Mouse (Mus musculus) heart, postnatal 25 days (tissue): ENCODE data around the gene Psma3. TPM values are rescaled to one million over a fixed set of nuclear protein-coding genes. Genes with fewer than 3 reads are reported as not detected.
"Not testable (repeated sequence)": the region's sequence is repeated elsewhere in the genome, so short reads cannot be mapped to it uniquely, and the experiment has no call there.

Experiments
- DNase-seq: peaks from one replicate; pipeline ENCODE4 v3.0.0; 2022; ENCODE audit warnings: low spot score
- intact Hi-C: fragments of 180-260 bp; cut with DNase I; formaldehyde crosslinking; loops from one replicate; pipeline ENCODE4 v1.15.1; 2025
- total RNA-seq, 2 experiments: library from RNA; stranded (reverse); gene quantifications; 2 replicates each; pipeline ENCODE4 v1.2.3; 2021

Psma3 gene
- total RNA-seq, 2 experiments from 2014 or later = 191 to 201 TPM

- intact Hi-C loops = no loop called here
- no peak for DNase-seq
Observed at GRCm38 (mm10) chr12:70999423-70999903, 25.0 kb downstream of the Psma3 start.

- intact Hi-C loops = no loop called here
- no peak for DNase-seq
Observed at GRCm38 (mm10) chr12:71000344-71000743, 25.9 kb downstream of the Psma3 start.

GRCm38 (mm10) chr12:71001456-71001855 is 27.0 kb downstream of the Psma3 start:
- DNase-seq = no peak
- intact Hi-C loops = no loop called here

- intact Hi-C loops = no loop called here
- DNase-seq = no peak
Observed at GRCm38 (mm10) chr12:71003760-71004426, 29.5 kb downstream of the Psma3 start.

- no peak for DNase-seq
Observed at GRCm38 (mm10) chr12:71006141-71006540, 31.7 kb downstream of the Psma3 start.

GRCm38 (mm10) chr12:71006901-71007300 is 32.5 kb downstream of the Psma3 start:
- intact Hi-C loops = no loop called here
- no peak for DNase-seq

More at GRCm38 (mm10) chr12:71006141-71006540, 31.7 kb downstream of the Psma3 start:
- intact Hi-C loops = no loop called here

- peak; percentile 44 for DNase-seq
Observed at GRCm38 (mm10) chr12:71009769-71010168, 35.3 kb downstream of the Psma3 start.

GRCm38 (mm10) chr12:71014845-71015362 is 40.5 kb downstream of the Psma3 start:
- intact Hi-C loops = loop anchor here (2.0 kb wide), 2 partner anchors 34 to 46 kb away; no protein-coding TSS in a partner anchor
- DNase-seq = no peak

More at GRCm38 (mm10) chr12:71009769-71010168, 35.3 kb downstream of the Psma3 start:
- intact Hi-C loops = no loop called here

GRCm38 (mm10) chr12:71015363-71016210 is 41.2 kb downstream of the Psma3 start, which contains the start of gene Arid4a:
Arid4a (plus strand) TSS chr12:71015990.
- peak; percentile 97 for DNase-seq
- intact Hi-C loops = loop anchor here (2.0 kb wide), 2 partner anchors 33 to 47 kb away; no protein-coding TSS in a partner anchor

- DNase-seq = no peak
- intact Hi-C loops = no loop called here
Observed at GRCm38 (mm10) chr12:71016211-71016502, 41.7 kb downstream of the Psma3 start.

- peak; percentile 27 for DNase-seq
- intact Hi-C loops = no loop called here
Observed at GRCm38 (mm10) chr12:71016503-71017241, 42.3 kb downstream of the Psma3 start.

GRCm38 (mm10) chr12:71017242-71017571 is 42.8 kb downstream of the Psma3 start:
- intact Hi-C loops = no loop called here
- DNase-seq = no peak

GRCm38 (mm10) chr12:71017827-71018226 is 43.4 kb downstream of the Psma3 start:
- no peak for DNase-seq
- intact Hi-C loops = no loop called here

- no peak for DNase-seq
- intact Hi-C loops = no loop called here
Observed at GRCm38 (mm10) chr12:71019211-71019610, 44.8 kb downstream of the Psma3 start.

- intact Hi-C loops = no loop called here
- no peak for DNase-seq
Observed at GRCm38 (mm10) chr12:71024411-71024810, 50.0 kb downstream of the Psma3 start.

GRCm38 (mm10) chr12:71028265-71028664 is 53.8 kb downstream of the Psma3 start:
- intact Hi-C loops, DNase-seq: not testable (repeated sequence)

GRCm38 (mm10) chr12:71030260-71030659 is 55.8 kb downstream of the Psma3 start:
- intact Hi-C loops = no loop called here
- no peak for DNase-seq

GRCm38 (mm10) chr12:71030722-71031121 is 56.3 kb downstream of the Psma3 start:
- intact Hi-C loops = no loop called here
- DNase-seq = no peak

- DNase-seq = no peak
- intact Hi-C loops = no loop called here
Observed at GRCm38 (mm10) chr12:71035826-71036225, 61.4 kb downstream of the Psma3 start.

GRCm38 (mm10) chr12:71036729-71037404 is 62.4 kb downstream of the Psma3 start:
- intact Hi-C loops = no loop called here
- DNase-seq = no peak
